Mouse (Mus musculus): ENCODE measurements around the gene Gm21976. TPM values are rescaled to one million over a fixed set of nuclear protein-coding genes. Genes with fewer than 3 reads are reported as not detected.

Gm21976 gene
- total RNA-seq, 2 experiments from 2014 or later, result not detected

DNA sequence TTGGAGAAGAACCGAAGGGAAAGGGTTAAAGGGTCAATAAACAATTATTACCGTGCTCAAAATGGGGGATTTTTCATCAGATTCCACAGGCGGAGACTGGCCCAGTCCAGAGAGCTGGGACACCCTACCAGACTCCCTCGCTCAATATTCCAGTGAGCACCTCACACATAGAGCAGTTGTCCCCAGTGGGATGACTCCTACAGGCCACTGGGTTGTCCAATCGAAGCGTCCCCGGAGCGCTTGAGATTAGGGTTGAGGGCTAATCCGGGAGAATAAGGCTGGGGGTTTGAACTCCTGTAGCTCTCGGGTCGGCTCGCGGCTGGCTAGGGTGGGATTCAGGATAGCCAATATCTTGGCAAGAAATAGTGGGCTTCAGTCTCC is 74.0 kb downstream of the Gm21976 start:
- no peak for DNase-seq (ENCODE audit: low spot score in 2 of 2)

DNA sequence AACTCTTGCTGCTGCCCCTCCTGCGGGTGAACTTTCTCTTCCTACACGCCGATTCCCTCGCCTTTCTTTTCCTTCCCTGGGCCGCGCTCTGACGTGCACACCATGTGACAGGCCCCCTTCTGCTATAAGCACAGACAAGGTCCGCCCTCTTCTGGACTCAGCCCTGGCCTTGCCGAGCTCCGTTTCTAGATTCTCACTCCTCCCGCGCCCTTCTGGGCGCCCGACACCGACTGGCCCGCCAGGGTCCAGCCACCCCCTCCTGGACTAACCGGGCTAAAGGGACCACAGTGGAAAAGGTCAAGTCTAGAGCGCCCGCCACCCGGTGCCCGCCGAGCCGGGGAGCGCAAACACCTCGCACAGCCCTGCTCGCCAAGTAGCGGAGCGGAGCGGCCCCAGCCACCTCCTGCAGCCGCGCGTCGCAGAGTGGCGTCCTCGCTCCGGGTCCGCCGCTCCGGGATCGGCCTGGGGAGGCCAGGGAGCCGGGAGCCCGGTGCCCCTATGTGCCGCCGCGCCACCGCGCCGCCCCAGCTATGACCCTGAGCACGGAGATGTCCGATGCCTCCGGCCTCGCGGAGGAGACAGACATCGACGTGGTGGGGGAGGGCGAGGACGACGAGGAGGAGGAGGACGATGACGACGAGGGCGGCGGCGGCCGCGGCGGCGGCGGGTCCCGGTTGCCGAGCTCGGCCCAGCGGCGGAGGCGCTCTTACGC is 74.6 kb downstream of the Gm21976 start, which contains the start of gene Foxd1:
Gene Foxd1, plus strand, starts transcription at position 153 of the 712 bp plus-strand sequence.
- no peak for DNase-seq (ENCODE audit: low spot score in 2 of 2)

DNA sequence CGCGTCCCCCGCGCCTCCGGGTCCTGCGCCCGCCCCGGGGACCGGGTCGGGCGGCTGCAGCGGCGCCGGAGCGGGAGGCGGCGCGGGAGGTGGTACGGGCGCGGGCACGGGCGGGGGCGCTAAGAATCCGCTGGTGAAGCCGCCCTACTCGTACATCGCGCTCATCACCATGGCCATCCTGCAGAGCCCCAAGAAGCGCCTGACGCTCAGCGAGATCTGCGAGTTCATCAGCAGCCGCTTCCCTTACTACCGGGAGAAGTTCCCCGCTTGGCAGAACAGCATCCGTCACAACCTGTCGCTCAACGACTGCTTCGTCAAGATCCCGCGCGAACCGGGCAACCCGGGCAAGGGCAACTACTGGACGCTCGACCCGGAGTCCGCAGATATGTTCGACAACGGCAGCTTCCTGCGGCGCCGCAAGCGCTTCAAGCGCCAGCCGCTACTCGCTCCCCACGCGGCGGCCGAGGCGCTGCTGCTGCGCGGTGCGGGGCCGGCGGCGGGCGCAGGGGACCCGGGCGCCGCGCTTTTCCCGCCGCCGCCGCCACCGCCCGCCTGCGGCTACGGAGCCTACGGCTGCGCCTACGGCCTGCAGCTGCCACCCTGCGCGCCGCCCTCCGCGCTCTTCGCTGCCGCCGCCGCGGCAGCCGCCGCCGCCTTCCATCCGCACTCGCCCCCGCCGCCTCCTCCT is 75.3 kb downstream of the Gm21976 start:
- DNase-seq (ENCODE audit: low spot score in 2 of 2), result peak in 1 of 2 experiments; percentile 29

DNA sequence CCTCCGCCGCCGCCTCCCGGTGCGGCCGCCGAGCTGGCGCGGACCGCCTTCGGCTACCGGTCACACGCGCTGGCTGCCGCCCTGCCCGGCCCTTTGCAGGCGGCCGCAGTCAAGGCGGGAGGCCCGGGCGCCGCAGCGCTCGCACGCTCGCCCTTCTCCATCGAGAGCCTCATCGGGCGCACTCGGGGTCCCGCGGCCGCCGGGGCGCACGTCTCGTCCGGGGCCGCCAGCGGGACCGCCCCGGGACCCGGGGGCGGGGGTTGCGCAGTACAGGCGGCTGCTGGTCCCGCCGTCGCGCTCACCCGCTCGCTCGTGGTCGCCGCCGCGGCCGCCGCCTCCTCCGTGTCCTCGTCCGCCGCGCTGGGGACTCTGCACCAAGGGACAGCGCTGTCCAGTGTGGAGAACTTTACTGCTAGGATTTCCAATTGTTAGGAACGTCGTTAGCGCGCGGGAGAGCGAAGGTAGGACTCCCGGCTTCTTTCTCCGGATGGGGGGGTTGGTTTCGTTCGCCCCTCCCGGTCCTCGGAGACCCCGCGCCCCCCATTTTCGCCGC is 75.9 kb downstream of the Gm21976 start:
- DNase-seq (ENCODE audit: low spot score in 2 of 2), result no peak

DNA sequence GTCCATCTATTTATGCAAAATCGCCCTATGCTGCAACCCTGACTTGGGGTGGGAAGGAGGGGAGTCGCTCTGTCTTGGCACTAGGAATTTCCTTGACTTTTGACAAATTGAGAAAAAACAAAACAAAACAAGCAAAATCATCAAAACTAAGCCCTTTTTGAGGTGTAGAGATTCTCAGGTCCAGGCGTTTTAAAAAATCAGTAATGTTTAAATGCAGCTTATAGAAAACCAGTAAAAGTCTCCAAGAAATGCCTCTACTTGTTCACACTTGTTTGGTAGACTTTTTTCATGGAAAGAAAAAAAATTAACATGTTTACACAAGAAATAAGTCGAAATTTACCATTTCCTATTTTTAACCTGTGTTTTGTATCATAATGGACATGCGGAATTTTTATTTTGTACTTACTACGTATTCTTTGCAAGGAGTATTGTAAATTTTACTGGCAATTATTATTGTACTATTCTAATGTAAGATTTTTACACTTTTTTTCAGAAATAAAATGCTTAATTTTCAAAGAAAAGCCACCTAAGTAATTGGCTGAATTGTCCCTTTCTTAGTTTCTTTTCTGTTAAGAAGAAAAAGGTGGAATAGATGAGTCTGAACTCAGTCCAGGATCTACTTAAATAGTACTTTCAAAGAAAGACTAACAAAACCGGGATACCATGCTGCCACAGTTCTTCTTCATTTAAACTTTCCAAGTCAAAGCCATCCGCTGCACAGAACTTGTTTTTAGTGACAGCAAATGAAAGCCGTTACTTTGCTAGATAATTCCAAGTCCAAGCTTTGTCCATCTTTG is 76.7 kb downstream of the Gm21976 start:
- no peak for DNase-seq (ENCODE audit: low spot score in 2 of 2)

Other genes with a start within 250 kb of the Gm21976 start
- gene Arhgef28, start 73.4 kb upstream of the Gm21976 start, total RNA-seq (2021), result 100 to 1,000 TPM in 1 of 2 experiments, 10 to 100 TPM in 1; 94.9 to 103 TPM
- 10 to 100 TPM; 22.3 to 23.2 TPM for gene Utp15, start 16.8 kb upstream of the Gm21976 start, total RNA-seq (2021)
- 10 to 100 TPM; 49.1 to 50.0 TPM for gene Ankra2, start 16.8 kb upstream of the Gm21976 start, total RNA-seq (2021)
- 100 to 1,000 TPM; 198 to 207 TPM for gene Btf3, start 37.1 kb downstream of the Gm21976 start, total RNA-seq (2021)
- 1 to 10 TPM in 1 of 2 experiments, under 1 TPM in 1; 0.68 to 1.1 TPM for gene Foxd1, start 74.4 kb downstream of the Gm21976 start, total RNA-seq (2021)
- gene Gm10320, start 212.1 kb downstream of the Gm21976 start, total RNA-seq (2021), result not detected